Mouse (Mus musculus): ENCODE results near the gene Cav2. TPM values are rescaled to one million over a fixed set of nuclear protein-coding genes. Genes with fewer than 3 reads are reported as not detected.

Cav2 gene
- 7.4 and 10.0 TPM in 2 replicates for polyA plus RNA-seq (2016; fragmentation: Nextera tagmentation; extraction: Ambion mirVana)

DNA sequence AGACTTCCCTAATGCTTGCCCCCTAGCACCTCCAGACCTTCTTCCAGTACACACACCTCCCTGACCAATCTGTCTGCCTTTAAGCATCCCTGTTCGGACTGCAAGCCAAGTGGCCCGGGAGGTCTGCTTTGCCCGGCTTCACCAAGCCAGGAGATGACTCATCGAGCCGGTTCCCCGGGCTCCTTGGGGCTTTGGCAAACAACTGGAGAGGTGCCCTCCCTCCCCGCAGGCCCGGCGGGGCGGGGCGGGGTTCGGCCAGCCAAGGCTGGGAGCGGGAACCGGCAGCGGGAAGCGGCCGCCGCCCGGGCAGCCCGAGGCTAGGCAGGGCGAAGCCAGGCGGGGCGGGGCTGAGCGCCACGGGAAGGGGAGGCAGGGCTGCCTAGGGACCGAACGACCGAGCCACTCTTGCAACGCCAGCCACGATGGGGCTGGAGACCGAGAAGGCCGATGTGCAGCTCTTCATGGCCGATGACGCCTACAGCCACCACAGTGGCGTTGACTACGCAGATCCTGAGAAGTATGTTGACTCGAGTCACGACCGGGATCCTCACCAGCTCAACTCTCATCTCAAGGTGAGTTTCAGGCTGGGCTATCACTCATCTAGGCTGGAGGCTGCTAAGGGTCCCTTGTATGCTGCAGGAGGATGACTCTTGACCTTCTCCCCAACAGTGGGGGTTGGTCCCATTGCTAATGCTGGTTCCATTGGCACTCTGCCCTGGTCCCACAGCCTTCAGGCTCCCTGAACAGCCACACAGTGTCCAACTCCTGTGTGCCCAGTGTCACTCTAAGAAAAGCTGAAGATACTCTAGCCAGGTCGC lies at the start of gene Cav2:
TSS of gene Cav2 (plus strand) at position 247 of the 818 bp plus-strand sequence.
- peak; percentile 76 for DNase-seq (ENCODE audit: low spot score)
- H3K27me3 ChIP-seq (ENCODE audit: insufficient read depth, poor library complexity, severe bottlenecking) = peaks cover 24% of the 10 kb centered on the region; the same call in 1 of the 2 replicates
- H3K4me1 ChIP-seq = peaks cover 11% of the 10 kb centered on the region; the same call in 1 of the 2 replicates
- H3K9me3 ChIP-seq = no peaks in the 10 kb centered on the region
- whole genome bisulfite sequencing = under 1% methylated on average over 40 of the region's 40 CpGs
- H3K36me3 ChIP-seq = no peaks in the 10 kb centered on the region
- peak within 1 kb of the TSS; percentile 88 for H3K27ac ChIP-seq
- H3K4me3 ChIP-seq = peak within 1 kb of the TSS; percentile 68

DNA sequence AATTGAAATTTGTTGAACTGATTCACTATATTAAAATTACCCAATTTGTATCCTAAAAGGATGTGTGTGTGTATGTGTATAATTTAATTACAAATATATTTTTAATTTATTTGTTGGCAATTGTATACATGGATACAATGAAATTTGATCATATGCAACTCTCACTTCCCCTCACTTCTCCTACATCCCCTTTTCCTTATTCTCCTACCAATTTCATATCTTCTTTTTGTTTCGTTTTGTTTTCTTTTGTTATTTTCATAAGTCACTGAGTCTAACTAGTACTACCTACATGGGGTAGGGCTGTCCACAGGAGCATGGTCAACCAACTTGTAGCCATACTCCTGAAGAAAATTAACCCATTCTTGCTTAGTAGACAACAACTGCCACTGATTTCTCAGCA lies 41.3 kb upstream of the Cav2 start:
- DNase-seq (ENCODE audit: low spot score) = no peak
- no peaks in the 10 kb centered on the region for H3K4me1 ChIP-seq
- H3K9me3 ChIP-seq = no peaks in the 10 kb centered on the region
- no peaks in the 10 kb centered on the region for H3K36me3 ChIP-seq
- no peak overlapping the region for H3K27ac ChIP-seq
- 87% methylated on average over 1 of the region's 1 CpGs for WGBS
- no peaks in the 10 kb centered on the region for H3K27me3 ChIP-seq (ENCODE audit: insufficient read depth, poor library complexity, severe bottlenecking)
- no peak overlapping the region for H3K4me3 ChIP-seq

DNA sequence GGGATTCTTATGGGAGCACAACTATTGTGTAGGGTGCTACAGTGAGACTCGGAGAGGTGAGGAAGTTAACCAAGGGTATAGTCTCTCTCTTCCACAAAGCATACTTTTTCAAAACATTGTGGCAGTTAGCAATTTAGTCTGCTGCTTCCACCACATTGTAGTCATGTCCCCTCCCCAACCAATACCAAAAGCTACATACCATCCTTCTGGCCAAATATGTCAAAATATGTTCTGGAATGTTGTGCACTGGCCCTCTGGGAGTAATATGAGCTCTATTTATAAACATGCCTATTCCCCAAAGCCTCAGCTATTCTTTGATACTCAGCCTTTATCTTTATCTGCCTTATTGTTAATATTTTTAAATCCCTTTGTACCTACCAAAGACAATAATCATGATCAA lies 40.0 kb upstream of the Cav2 start:
- no peaks in the 10 kb centered on the region for H3K9me3 ChIP-seq
- H3K4me1 ChIP-seq = no peaks in the 10 kb centered on the region
- no peaks in the 10 kb centered on the region for H3K27me3 ChIP-seq (ENCODE audit: insufficient read depth, poor library complexity, severe bottlenecking)
- no peak overlapping the region for H3K27ac ChIP-seq
- 88% methylated on average over 1 of the region's 1 CpGs for WGBS
- H3K36me3 ChIP-seq = no peaks in the 10 kb centered on the region
- no peak overlapping the region for H3K4me3 ChIP-seq
- no peak for DNase-seq (ENCODE audit: low spot score)

DNA sequence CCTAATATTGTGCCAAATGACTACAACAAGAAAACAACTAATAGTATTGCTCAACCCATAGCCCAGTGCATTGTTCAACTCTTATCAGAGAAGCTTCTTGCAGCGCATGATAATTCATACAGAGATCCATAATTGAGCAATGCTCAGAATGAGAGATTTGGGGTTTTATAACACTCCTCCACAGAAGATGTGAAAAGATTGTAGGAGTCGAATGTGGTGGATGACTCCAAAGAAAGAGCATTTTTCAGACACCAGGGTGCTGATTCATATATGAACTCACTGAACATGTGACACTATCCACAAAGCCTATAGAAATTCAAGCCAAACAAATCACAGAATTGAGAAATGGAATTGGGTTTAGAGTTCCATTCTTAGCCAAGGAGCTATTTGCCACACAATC lies 34.0 kb upstream of the Cav2 start:
- H3K4me1 ChIP-seq = no peaks in the 10 kb centered on the region
- DNase-seq (ENCODE audit: low spot score) = no peak
- H3K27ac ChIP-seq = no peak overlapping the region
- H3K4me3 ChIP-seq = no peak overlapping the region
- H3K36me3 ChIP-seq = no peaks in the 10 kb centered on the region
- H3K9me3 ChIP-seq = no peaks in the 10 kb centered on the region
- no peaks in the 10 kb centered on the region for H3K27me3 ChIP-seq (ENCODE audit: insufficient read depth, poor library complexity, severe bottlenecking)
- 85% methylated on average over 2 of the region's 2 CpGs for WGBS

DNA sequence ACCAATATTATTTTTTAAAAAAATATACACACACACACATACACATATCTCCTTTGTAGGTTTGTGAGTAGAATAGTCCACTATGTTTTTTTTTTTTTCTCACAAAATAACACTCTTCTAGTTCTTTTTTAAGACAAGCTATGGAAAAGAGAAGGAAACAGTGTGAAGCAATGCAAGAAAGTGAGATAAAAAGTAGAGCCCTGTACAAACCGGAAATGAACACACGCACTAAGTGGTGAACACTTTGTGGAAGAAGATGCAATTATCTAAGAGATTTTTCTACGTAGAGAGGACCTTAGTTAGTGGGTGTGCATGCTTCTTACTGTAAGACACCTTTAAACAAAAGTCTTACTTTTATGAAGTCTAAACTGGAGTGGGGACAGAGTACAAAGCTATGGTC lies 33.3 kb upstream of the Cav2 start:
- H3K4me3 ChIP-seq = no peak overlapping the region
- DNase-seq (ENCODE audit: low spot score) = no peak
- WGBS = 75% methylated on average over 3 of the region's 3 CpGs
- no peaks in the 10 kb centered on the region for H3K36me3 ChIP-seq
- no peaks in the 10 kb centered on the region for H3K9me3 ChIP-seq
- no peaks in the 10 kb centered on the region for H3K4me1 ChIP-seq
- no peak overlapping the region for H3K27ac ChIP-seq
- no peaks in the 10 kb centered on the region for H3K27me3 ChIP-seq (ENCODE audit: insufficient read depth, poor library complexity, severe bottlenecking)

DNA sequence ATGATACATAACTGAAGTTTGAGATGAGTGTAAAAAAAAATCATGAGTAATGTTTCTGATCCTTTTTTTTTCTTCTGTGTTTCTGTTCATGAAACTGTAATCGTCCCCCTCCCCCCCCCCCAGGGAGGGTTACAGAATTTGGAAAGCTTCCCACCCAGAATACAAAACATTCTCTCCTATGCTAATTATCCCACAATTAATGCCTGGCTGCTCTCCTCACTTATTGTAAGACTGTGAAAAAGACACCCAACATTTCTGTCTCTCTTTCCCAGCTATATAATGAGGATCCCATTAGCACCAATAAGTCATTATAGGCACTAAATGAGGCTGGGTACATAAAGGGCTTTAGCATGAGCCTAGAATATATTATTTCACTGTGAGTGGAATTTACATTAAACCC lies 32.7 kb upstream of the Cav2 start:
- no peaks in the 10 kb centered on the region for H3K4me1 ChIP-seq
- H3K4me3 ChIP-seq = no peak overlapping the region
- WGBS = 90% methylated on average over 1 of the region's 1 CpGs
- DNase-seq (ENCODE audit: low spot score) = no peak
- no peaks in the 10 kb centered on the region for H3K9me3 ChIP-seq
- H3K27ac ChIP-seq = no peak overlapping the region
- no peaks in the 10 kb centered on the region for H3K36me3 ChIP-seq
- H3K27me3 ChIP-seq (ENCODE audit: insufficient read depth, poor library complexity, severe bottlenecking) = no peaks in the 10 kb centered on the region

DNA sequence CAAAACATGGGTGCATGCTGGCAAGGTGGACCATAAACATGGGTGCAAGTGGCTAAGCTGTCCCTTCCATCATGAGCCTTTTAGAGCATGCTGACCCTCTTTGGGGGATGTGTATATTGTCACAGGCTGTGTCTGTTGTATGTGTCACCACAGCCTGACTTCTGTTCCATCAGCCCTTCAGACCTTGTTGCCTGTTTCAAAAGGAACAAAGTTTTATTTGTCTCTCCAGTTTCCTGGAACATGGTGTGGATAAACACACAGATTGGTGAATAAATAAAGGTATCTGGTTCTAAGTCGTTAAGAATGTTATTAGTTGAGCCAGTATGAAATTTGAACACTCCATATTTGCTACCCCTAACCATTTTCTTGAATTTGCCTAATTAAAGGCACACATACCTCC lies 29.0 kb upstream of the Cav2 start:
- 56% methylated on average over 1 of the region's 1 CpGs for WGBS
- Histone ChIP-seq H3K9me3 (no peaks in the 10 kb centered on the region), H3K27me3 (ENCODE audit: insufficient read depth, poor library complexity, severe bottlenecking) (no peaks in the 10 kb centered on the region), H3K27ac (no peak overlapping the region), H3K4me3 (no peak overlapping the region), H3K36me3 (no peaks in the 10 kb centered on the region), H3K4me1 (no peaks in the 10 kb centered on the region)
- DNase-seq (ENCODE audit: low spot score) = no peak

DNA sequence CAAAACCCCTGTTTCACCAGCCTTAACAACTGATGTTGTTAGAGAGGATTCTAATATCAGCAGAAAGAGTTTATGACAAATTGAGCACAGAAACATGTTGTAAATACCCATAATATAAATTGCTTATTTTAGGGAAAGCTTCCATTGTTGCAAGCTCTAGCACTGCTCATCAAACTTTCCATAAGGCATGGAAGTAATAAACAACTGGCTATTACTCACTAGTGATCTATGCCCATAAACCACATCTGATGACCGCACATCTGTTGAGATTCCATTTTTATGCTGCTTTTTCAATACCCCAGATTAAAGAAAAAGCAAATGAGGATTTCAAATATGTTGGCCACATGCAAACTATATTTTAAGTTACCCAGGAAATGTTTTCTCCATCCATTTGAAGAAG lies 22.8 kb upstream of the Cav2 start:
- no peaks in the 10 kb centered on the region for H3K36me3 ChIP-seq
- no peaks in the 10 kb centered on the region for H3K4me1 ChIP-seq
- no peak overlapping the region for H3K4me3 ChIP-seq
- 91% methylated on average over 1 of the region's 1 CpGs for WGBS
- DNase-seq (ENCODE audit: low spot score) = no peak
- H3K27me3 ChIP-seq (ENCODE audit: insufficient read depth, poor library complexity, severe bottlenecking) = no peaks in the 10 kb centered on the region
- no peaks in the 10 kb centered on the region for H3K9me3 ChIP-seq
- H3K27ac ChIP-seq = no peak overlapping the region

DNA sequence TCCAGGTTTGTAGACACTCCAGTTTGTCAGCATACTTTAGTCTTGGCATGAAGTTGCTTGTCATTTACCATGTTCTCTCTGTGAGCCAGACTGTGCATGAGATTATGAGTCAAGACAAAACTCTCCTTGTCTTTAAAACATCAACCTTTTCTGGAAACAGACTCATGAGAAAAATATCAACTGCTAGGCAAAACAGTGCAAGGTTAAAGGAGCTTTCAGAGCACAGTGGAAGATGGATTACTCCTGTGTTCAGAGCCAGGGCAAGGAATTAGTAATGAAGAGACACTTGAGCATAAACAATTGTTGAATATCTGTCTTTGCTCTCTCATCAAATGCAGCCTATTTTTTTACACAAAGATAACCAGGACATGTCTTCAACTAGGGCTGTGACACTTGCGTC lies 22.1 kb upstream of the Cav2 start:
- H3K27me3 ChIP-seq (ENCODE audit: insufficient read depth, poor library complexity, severe bottlenecking) = no peaks in the 10 kb centered on the region
- DNase-seq (ENCODE audit: low spot score) = no peak
- H3K4me3 ChIP-seq = no peak overlapping the region
- H3K36me3 ChIP-seq = no peaks in the 10 kb centered on the region
- no peak overlapping the region for H3K27ac ChIP-seq
- no peaks in the 10 kb centered on the region for H3K4me1 ChIP-seq
- WGBS = 77% methylated on average over 1 of the region's 1 CpGs
- H3K9me3 ChIP-seq = no peaks in the 10 kb centered on the region

DNA sequence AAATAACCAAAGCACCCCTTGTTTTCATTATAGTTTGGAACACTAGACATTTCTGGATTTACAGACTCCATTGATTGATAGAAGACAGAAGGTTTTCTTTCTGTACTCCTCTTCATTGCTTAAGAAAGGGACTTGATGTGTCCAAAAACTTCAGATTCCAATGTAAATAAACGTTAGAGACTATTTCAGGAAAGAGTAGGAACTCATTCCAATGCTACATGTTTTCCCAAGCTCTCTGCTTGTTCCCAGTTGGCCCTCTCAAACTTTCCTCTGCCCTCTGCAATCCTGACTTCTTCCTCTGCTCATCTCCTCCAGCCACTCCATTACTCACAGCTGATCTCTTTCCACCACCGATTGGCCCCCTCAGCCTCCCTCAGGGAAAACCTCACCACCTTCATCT lies 18.2 kb upstream of the Cav2 start:
- no peaks in the 10 kb centered on the region for H3K36me3 ChIP-seq
- H3K4me1 ChIP-seq = no peaks in the 10 kb centered on the region
- no peaks in the 10 kb centered on the region for H3K27me3 ChIP-seq (ENCODE audit: insufficient read depth, poor library complexity, severe bottlenecking)
- no peak for DNase-seq (ENCODE audit: low spot score)
- no peak overlapping the region for H3K4me3 ChIP-seq
- no peaks in the 10 kb centered on the region for H3K9me3 ChIP-seq
- 46% methylated on average over 2 of the region's 2 CpGs for WGBS
- H3K27ac ChIP-seq = no peak overlapping the region

DNA sequence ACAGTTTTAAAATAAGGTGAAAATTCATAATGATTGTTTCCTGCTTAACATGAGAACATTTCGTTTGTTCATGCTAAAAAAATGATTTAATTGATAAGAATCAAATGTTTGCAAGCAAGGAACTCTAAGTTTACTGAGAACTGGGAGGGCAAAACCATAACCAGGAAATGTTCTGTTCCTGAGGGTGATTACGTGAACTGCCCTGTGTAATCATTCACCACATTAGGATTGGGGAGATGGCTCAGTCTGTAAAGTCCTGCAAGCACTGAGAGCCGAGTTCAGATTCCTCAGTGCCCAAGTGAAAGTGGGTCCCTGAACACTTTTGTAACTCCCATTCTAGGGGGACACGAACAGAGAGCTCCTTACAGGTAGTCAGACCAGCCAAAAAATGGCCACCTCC lies 15.9 kb upstream of the Cav2 start:
- no peak for DNase-seq (ENCODE audit: low spot score)
- Histone ChIP-seq H3K27ac (no peak overlapping the region), H3K9me3 (no peaks in the 10 kb centered on the region), H3K27me3 (ENCODE audit: insufficient read depth, poor library complexity, severe bottlenecking) (no peaks in the 10 kb centered on the region), H3K36me3 (no peaks in the 10 kb centered on the region), H3K4me3 (no peak overlapping the region), H3K4me1 (no peaks in the 10 kb centered on the region)
- WGBS = 65% methylated on average over 4 of the region's 4 CpGs

DNA sequence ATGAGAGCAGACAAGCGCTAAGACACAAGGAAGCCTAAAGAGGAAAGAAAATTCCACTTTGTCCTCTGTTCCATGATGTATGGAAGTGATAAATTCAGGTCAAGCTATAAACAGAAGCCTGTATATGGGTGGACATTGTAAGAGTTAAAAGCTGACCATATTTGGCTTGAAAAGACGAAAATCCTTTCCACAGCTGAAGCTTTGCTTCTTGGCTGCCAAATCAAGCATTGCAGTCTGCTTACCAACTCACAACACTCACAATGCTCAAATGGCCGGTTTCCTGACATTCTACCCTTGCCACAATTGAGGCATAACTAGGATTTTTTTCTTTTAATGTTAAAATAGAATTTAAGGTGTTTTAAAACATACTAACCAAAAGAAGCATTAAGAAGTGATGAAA lies 14.5 kb upstream of the Cav2 start:
- H3K27ac ChIP-seq = no peak overlapping the region
- H3K4me1 ChIP-seq = no peaks in the 10 kb centered on the region
- no peaks in the 10 kb centered on the region for H3K36me3 ChIP-seq
- no peak for DNase-seq (ENCODE audit: low spot score)
- WGBS = 79% methylated on average over 3 of the region's 3 CpGs
- H3K9me3 ChIP-seq = no peaks in the 10 kb centered on the region
- no peaks in the 10 kb centered on the region for H3K27me3 ChIP-seq (ENCODE audit: insufficient read depth, poor library complexity, severe bottlenecking)
- no peak overlapping the region for H3K4me3 ChIP-seq

DNA sequence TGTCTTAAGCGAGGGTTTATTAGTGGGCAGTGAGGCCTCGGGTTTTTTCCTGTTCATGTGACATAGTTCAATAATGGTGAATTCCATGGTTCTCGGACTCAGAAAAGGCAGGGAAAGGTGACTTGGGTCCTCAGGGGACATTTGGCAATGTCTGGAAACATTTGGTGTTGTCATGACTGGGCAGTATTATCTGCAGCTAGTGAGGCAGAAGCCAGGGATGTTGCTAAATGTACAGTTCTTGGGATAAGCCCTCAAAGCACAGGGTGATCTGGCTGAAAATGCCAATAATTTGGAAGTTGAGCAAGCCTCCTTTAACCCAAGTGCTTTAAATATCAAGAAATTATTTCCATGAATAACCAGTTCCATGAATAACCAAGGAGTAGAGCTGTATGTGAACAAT lies 2.6 kb upstream of the Cav2 start:
- H3K36me3 ChIP-seq = no peaks in the 10 kb centered on the region

DNA sequence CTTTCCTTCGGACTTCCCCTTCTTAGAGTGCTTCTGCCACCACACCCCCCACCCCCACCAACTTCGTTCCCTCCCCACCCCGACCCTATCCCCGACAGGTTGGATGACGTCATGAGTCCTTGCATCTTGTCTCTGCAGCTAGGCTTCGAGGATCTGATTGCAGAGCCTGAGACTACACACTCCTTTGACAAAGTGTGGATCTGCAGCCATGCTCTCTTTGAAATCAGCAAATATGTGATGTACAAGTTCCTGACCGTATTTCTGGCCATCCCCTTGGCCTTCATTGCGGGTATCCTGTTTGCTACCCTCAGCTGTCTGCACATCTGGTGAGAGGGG lies 740 bp downstream of the Cav2 start:
- WGBS = 20% methylated on average over 8 of the region's 8 CpGs
- Histone ChIP-seq H3K36me3 (no peaks in the 10 kb centered on the region), H3K27me3 (ENCODE audit: insufficient read depth, poor library complexity, severe bottlenecking) (peaks cover 24% of the 10 kb centered on the region; the same call in 1 of the 2 replicates), H3K4me1 (peaks cover 11% of the 10 kb centered on the region; the same call in 1 of the 2 replicates), H3K27ac (peak overlapping the region; percentile 88), H3K9me3 (no peaks in the 10 kb centered on the region), H3K4me3 (peak overlapping the region; percentile 68)
- DNase-seq (ENCODE audit: low spot score) = no peak

More for the DNA sequence above, 2.6 kb upstream of the Cav2 start:
- 77% methylated on average over 3 of the region's 3 CpGs for WGBS
- H3K9me3 ChIP-seq = no peaks in the 10 kb centered on the region
- peaks cover 24% of the 10 kb centered on the region; the same call in 1 of the 2 replicates for H3K27me3 ChIP-seq (ENCODE audit: insufficient read depth, poor library complexity, severe bottlenecking)
- no peak for DNase-seq (ENCODE audit: low spot score)
- H3K4me1 ChIP-seq = peaks cover 11% of the 10 kb centered on the region; the same call in 1 of the 2 replicates
- H3K4me3 ChIP-seq = no peak overlapping the region
- no peak overlapping the region for H3K27ac ChIP-seq
